Mouse (Mus musculus) kidney, adult 2 months (tissue): ENCODE data around the gene Slc17a6. TPM values are rescaled to one million over a fixed set of nuclear protein-coding genes. Genes with fewer than 3 reads are reported as not detected.

Experiments used
- DNase-seq: peaks from one replicate; pipeline ENCODE4 v3.0.0; 2021
- H3K27ac ChIP-seq: fragments of 200-500 bp; 2 replicates; pipeline ENCODE4 v1.5.1; 2012; ENCODE audit warnings: low read depth, low read length, control low read depth, inconsistent platforms; ENCODE audit not compliant: insufficient read depth
- H3K27me3 ChIP-seq: fragments of 200-500 bp; replicated peaks from 2 replicates; pipeline ENCODE4 v1.6.1; 2012; ENCODE audit warnings: mild to moderate bottlenecking, moderate library complexity, low read length, inconsistent platforms; ENCODE audit not compliant: control insufficient read depth, insufficient read depth
- H3K36me3 ChIP-seq: fragments of 200-500 bp; 2 replicates; pipeline ENCODE4 v1.6.1; 2012; ENCODE audit warnings: mild to moderate bottlenecking, moderate library complexity, low read length, inconsistent platforms; ENCODE audit not compliant: control insufficient read depth, insufficient read depth
- H3K4me1 ChIP-seq: fragments of 200-500 bp; 2 replicates; pipeline ENCODE4 v1.6.1; 2011; ENCODE audit warnings: low read length; ENCODE audit not compliant: control insufficient read depth, insufficient read depth
- H3K4me3 ChIP-seq: fragments of 200-500 bp; 2 replicates; pipeline ENCODE4 v1.5.1; 2011; ENCODE audit warnings: mild to moderate bottlenecking, low read depth, low read length, control low read depth; ENCODE audit not compliant: insufficient read depth
- CTCF ChIP-seq: fragments of 200-500 bp; conservative IDR thresholded peaks from 2 replicates; pipeline ENCODE4 v1.5.1; 2011; ENCODE audit warnings: low read depth, mild to moderate bottlenecking, control low read depth, low read length, moderate library complexity, mixed read lengths; ENCODE audit not compliant: insufficient read depth, insufficient read length
- POLR2A ChIP-seq: fragments of 200-500 bp; IDR thresholded peaks from one replicate; pipeline ENCODE4 v1.6.1; 2011; ENCODE audit warnings: low read depth, low read length, control low read depth
- WGBS: fragments of 180-500 bp; shearing (Covaris S2); methylation state at CpG from one replicate; pipeline ENCODE4 v1.1.7; 2018; 5-methylcytosine and 5-hydroxymethylcytosine counted together
- polyA plus RNA-seq: library from polyadenylated mRNA; depleted of rRNA; stranded (reverse); fragments of >200 nt; gene quantifications from 2 replicates; pipeline ENCODE4 v1.2.3, GENCODE M21; 2012

Slc17a6 gene
- polyA plus RNA-seq, 1 experiment: not detected

GRCm38 (mm10) chr7:51628349-51628748 is 6.5 kb downstream of the Slc17a6 start:
- TF ChIP-seq POLR2A (no peak), CTCF (no peak)
- no peaks in the 10 kb centered on the region for H3K4me1 ChIP-seq
- WGBS: 7% methylated on average over 9 of the region's 9 CpGs
- H3K4me3 ChIP-seq: no peak overlapping the region
- H3K36me3 ChIP-seq: no peaks in the 10 kb centered on the region
- H3K27ac ChIP-seq: no peak overlapping the region
- no peak for DNase-seq
- H3K27me3 ChIP-seq: peaks cover 3% of the 10 kb centered on the region

DNA sequence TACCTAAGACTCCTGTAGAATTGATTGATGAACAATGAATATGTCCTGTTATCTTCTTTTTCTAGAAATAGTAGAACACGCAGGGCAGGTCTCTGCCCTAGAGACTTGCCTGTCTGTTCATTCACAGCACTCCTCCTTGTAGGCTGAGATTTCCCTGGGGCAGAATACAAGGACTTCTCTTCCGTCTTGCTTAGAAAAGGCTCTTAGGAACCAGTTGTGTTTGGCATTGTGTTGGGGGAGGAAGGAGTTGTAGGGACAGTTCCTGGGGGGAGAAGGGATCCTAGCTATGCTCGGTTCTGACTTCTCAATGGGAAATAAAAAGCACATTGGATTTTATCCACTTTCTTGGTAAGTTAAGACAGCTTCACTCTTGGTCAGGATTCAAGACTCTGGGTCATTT is 7.4 kb downstream of the Slc17a6 start:
- H3K27me3 ChIP-seq: peaks cover 3% of the 10 kb centered on the region

DNA sequence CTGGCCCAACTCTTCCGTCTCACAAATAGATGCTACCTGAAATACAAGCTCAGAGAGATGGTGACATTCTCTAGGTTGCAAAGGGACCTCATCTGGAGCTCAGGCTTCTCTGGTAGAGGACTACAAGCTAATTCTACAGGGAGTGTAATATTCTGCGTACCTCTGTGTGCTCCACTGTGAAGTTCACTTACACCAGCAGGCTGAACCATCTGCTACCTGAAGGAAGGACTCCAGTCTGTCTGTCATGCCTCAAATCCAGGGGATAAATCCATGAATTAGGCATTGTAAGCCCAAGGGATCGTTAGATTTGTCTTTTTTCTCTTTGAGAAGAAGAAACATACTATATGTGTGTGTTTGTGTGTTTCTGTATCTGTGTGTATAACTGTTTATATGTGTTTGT is 9.4 kb downstream of the Slc17a6 start:
- WGBS: 66% methylated on average over 3 of the region's 3 CpGs
- no peak overlapping the region for H3K4me3 ChIP-seq
- H3K4me1 ChIP-seq: no peaks in the 10 kb centered on the region
- H3K36me3 ChIP-seq: no peaks in the 10 kb centered on the region
- DNase-seq: no peak
- no peak overlapping the region for H3K27ac ChIP-seq
- TF ChIP-seq CTCF (no peak), POLR2A (no peak)
- H3K27me3 ChIP-seq: peaks cover 3% of the 10 kb centered on the region

More for the DNA sequence above, 7.4 kb downstream of the Slc17a6 start:
- no peak overlapping the region for H3K4me3 ChIP-seq
- TF ChIP-seq POLR2A: no peak
- no peak for TF ChIP-seq CTCF
- no peaks in the 10 kb centered on the region for H3K4me1 ChIP-seq
- no peaks in the 10 kb centered on the region for H3K36me3 ChIP-seq
- no peak for DNase-seq
- H3K27ac ChIP-seq: no peak overlapping the region
- 4% methylated on average over 3 of the region's 3 CpGs for WGBS

GRCm38 (mm10) chr7:51632543-51633229 is 10.9 kb downstream of the Slc17a6 start:
- Histone ChIP-seq H3K27ac (no peak overlapping the region), H3K27me3 (no peaks in the 10 kb centered on the region; the same call in 1 of the 2 replicates), H3K36me3 (no peaks in the 10 kb centered on the region), H3K4me1 (no peaks in the 10 kb centered on the region), H3K4me3 (no peak overlapping the region)
- 10% methylated on average over 9 of the region's 9 CpGs for WGBS
- no peak for TF ChIP-seq CTCF
- TF ChIP-seq POLR2A: no peak
- no peak for DNase-seq

GRCm38 (mm10) chr7:51633230-51633844 is 11.5 kb downstream of the Slc17a6 start:
- no peak overlapping the region for H3K4me3 ChIP-seq
- H3K27me3 ChIP-seq: no peaks in the 10 kb centered on the region; the same call in 1 of the 2 replicates
- no peak overlapping the region for H3K27ac ChIP-seq
- no peaks in the 10 kb centered on the region for H3K4me1 ChIP-seq
- no peaks in the 10 kb centered on the region for H3K36me3 ChIP-seq
- no peak for DNase-seq
- no peak for TF ChIP-seq POLR2A
- TF ChIP-seq CTCF: no peak
- WGBS: 10% methylated on average over 7 of the region's 7 CpGs

DNA sequence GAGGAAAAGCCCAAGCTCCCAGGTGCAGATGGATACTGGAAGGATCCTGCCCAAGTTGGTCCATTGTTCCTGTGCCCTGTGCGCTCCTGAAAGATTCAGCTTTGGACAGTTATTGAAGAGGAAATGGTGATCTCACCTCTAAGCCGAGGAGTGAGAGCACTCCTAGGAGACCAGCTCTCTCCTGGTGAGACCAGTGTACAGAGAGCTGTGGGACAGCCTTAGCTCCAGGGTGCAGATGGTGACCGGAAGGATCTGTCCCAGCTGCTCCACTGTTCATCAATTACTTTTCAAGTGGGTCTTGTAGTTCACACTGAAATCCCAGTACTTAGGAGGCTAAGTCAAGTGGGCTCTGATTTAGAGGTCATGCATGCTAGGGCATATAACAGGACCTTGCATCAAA is 35.3 kb downstream of the Slc17a6 start:
- Histone ChIP-seq H3K4me3 (no peak overlapping the region), H3K27ac (no peak overlapping the region), H3K27me3 (no peaks in the 10 kb centered on the region), H3K4me1 (no peaks in the 10 kb centered on the region), H3K36me3 (no peaks in the 10 kb centered on the region)
- 83% methylated on average over 3 of the region's 3 CpGs for WGBS
- DNase-seq: no peak
- TF ChIP-seq CTCF: no peak
- TF ChIP-seq POLR2A: no peak

DNA sequence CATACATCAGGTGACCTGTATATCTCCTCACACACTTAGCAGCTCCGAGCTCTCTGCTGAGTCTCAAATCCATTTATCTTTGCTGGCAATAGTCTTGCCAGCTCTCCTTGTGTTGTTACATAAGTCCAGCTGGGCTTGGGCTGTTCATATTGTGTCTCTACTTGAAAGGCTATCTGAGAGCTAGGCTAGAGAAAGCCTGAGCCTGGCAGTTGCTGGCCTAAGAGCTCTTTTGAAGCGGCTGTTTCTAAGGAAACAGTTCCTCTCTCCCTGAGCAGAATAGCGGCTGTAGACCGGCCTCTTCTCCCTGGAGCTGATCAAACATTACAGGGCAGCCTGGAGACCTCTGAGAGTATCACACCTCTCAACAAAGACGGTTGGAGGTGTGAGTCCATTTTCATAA is 40.6 kb downstream of the Slc17a6 start:
- 46% methylated on average over 5 of the region's 5 CpGs for WGBS
- DNase-seq: no peak
- Histone ChIP-seq H3K4me1 (no peaks in the 10 kb centered on the region), H3K36me3 (no peaks in the 10 kb centered on the region), H3K27me3 (no peaks in the 10 kb centered on the region), H3K4me3 (no peak overlapping the region), H3K27ac (no peak overlapping the region)
- TF ChIP-seq POLR2A (no peak), CTCF (no peak)
